Mouse (Mus musculus) heart, embryonic 16.5 days (tissue): ENCODE results near the gene Usp20. TPM values are rescaled to one million over a fixed set of nuclear protein-coding genes. Genes with fewer than 3 reads are reported as not detected.

Experiments
- ATAC-seq: fragments of 200-750 bp; cut with Nextera tagmentation; replicated peaks from 2 replicates; pipeline ENCODE4 v1.8.0; 2017; ENCODE audit warnings: moderate number of reproducible peaks; ENCODE audit not compliant: insufficient read depth, low FRiP score; ENCODE audit errors: extremely low read depth
- H3K27ac ChIP-seq: fragments of 300-500 bp; sonication (generic); 2 replicates; pipeline ENCODE4 v1.5.1; 2014; ENCODE audit warnings: mild to moderate bottlenecking, low read length, control low read depth, moderate library complexity
- H3K27me3 ChIP-seq: fragments of 300-500 bp; sonication (generic); 2 replicates; pipeline ENCODE4 v1.6.1; 2014; ENCODE audit warnings: low read length, mixed read lengths; ENCODE audit not compliant: control insufficient read depth, insufficient read depth
- H3K36me3 ChIP-seq: fragments of 300-500 bp; sonication (generic); 2 replicates; pipeline ENCODE4 v1.6.1; 2014; ENCODE audit not compliant: control insufficient read depth, insufficient read depth
- H3K4me1 ChIP-seq: fragments of 300-500 bp; sonication (generic); 2 replicates; pipeline ENCODE4 v1.6.1; 2014; ENCODE audit warnings: low read length, mixed read lengths; ENCODE audit not compliant: control insufficient read depth, insufficient read depth
- H3K4me2 ChIP-seq: fragments of 300-500 bp; sonication (generic); 2 replicates; pipeline ENCODE4 v1.6.1; 2014; ENCODE audit warnings: low read depth, mild to moderate bottlenecking, control low read depth, low read length
- H3K4me3 ChIP-seq: fragments of 300-500 bp; sonication (generic); 2 replicates; pipeline ENCODE4 v1.5.1; 2014; ENCODE audit warnings: mild to moderate bottlenecking, control low read depth, low read length
- H3K9ac ChIP-seq: fragments of 300-500 bp; sonication (generic); 2 replicates; pipeline ENCODE4 v1.6.1; 2014; ENCODE audit warnings: low read length, control low read depth
- H3K9me3 ChIP-seq: fragments of 300-500 bp; sonication (generic); replicated peaks from 2 replicates; pipeline ENCODE4 v1.6.1; 2016; ENCODE audit warnings: low read length; ENCODE audit not compliant: control insufficient read depth
- WGBS: fragments of 180-500 bp; shearing (Covaris S2); extraction: QIAGEN DNeasy Blood & Tissue Kit; methylation state at CpG from one replicate; pipeline ENCODE4 v1.1.7; 2014; 5-methylcytosine and 5-hydroxymethylcytosine counted together
- polyA plus RNA-seq: library from polyadenylated mRNA; unstranded; fragments of >200 nt; fragmentation: Nextera tagmentation; extraction: Ambion mirVana; gene quantifications from 2 replicates; pipeline ENCODE4 v1.2.1, GENCODE M21; 2015

Gene Usp20
- polyA plus RNA-seq, 1 experiment from 2014 or later = 41.7 TPM

- Histone ChIP-seq H3K4me3 (peak overlapping the region; percentile 78), H3K36me3 (peaks cover 17% of the 10 kb centered on the region), H3K27ac (peak overlapping the region; percentile 85), H3K9me3 (no peaks in the 10 kb centered on the region), H3K27me3 (no peaks in the 10 kb centered on the region), H3K9ac (peak overlapping the region; percentile 87), H3K4me2 (peak overlapping the region; percentile 83), H3K4me1 (peaks cover 20% of the 10 kb centered on the region)
- 28% methylated on average over 5 of the region's 5 CpGs for WGBS
- ATAC-seq = no peak; the same call in 1 of the 2 replicates
Measured at GRCm38 (mm10) chr2:30952457-30952823, 29.6 kb upstream of the Usp20 start.

GRCm38 (mm10) chr2:30952824-30953490, 29.1 kb upstream of the Usp20 start, which contains the start of gene Tor1b:
Gene Tor1b (plus strand): TSS chr2:30952959.
- peak within 1 kb of the TSS; percentile 85 for H3K27ac ChIP-seq
- H3K4me3 ChIP-seq = peak within 1 kb of the TSS; percentile 78
- H3K9me3 ChIP-seq = no peaks in the 10 kb centered on the region
- peaks cover 22% of the 10 kb centered on the region for H3K36me3 ChIP-seq
- peak within 1 kb of the TSS; percentile 87 for H3K9ac ChIP-seq
- whole genome bisulfite sequencing = under 1% methylated on average over 60 of the region's 60 CpGs
- no peaks in the 10 kb centered on the region for H3K27me3 ChIP-seq
- peak; percentile 93 for ATAC-seq
- peaks cover 20% of the 10 kb centered on the region for H3K4me1 ChIP-seq
- peak within 1 kb of the TSS; percentile 83 for H3K4me2 ChIP-seq

DNA sequence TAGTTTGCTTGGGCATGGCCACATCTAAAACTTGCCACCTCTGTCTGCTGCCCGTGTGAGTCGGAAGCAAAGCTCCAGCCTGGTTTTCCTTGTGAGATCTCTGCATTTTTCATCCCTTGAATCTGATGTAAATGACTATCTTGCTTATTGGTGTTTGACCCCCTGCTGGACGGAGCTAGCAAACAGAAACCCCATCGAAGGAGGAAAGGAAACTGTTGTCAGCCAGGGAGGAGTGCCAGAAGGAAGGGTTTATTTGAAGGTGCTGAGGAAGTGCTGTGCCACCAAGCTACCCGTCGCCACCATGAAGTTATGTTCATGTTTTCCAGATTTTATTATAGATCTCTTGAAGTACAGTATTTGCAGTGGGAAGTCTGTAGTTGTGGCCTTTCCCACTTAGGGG, 27.3 kb upstream of the Usp20 start:
- peaks cover 20% of the 10 kb centered on the region for H3K4me1 ChIP-seq
- no peak overlapping the region for H3K4me2 ChIP-seq
- no peak overlapping the region for H3K4me3 ChIP-seq
- H3K27ac ChIP-seq = no peak overlapping the region
- no peak for ATAC-seq
- peaks cover 40% of the 10 kb centered on the region for H3K36me3 ChIP-seq
- H3K27me3 ChIP-seq = no peaks in the 10 kb centered on the region
- H3K9ac ChIP-seq = no peak overlapping the region
- H3K9me3 ChIP-seq = no peaks in the 10 kb centered on the region
- WGBS = 53% methylated on average over 6 of the region's 6 CpGs

DNA sequence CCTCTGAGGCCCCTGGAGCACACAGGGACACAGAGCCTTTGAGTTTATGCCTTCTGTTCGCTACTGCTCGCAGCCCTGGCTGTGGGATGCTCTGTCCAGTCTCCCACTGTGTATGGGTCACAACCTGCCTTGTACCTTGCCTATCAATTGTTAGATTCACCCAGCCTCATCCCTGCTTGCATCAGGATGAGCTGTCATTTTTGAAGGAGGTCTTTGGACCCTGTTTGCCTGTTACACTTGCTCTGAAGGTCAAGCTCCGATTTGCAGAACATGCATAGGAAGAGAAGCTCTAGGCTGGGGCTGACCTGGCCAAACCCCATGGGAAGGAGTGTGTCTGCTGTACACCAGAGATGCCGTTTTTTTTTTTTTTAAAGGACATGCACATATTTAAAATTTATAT, 24.6 kb upstream of the Usp20 start:
- Histone ChIP-seq H3K36me3 (peaks cover 61% of the 10 kb centered on the region), H3K9me3 (no peaks in the 10 kb centered on the region), H3K9ac (no peak overlapping the region), H3K4me3 (no peak overlapping the region), H3K27me3 (no peaks in the 10 kb centered on the region), H3K4me1 (peaks cover 17% of the 10 kb centered on the region), H3K4me2 (no peak overlapping the region), H3K27ac (no peak overlapping the region)
- no peak for ATAC-seq
- WGBS = 80% methylated on average over 4 of the region's 4 CpGs

DNA sequence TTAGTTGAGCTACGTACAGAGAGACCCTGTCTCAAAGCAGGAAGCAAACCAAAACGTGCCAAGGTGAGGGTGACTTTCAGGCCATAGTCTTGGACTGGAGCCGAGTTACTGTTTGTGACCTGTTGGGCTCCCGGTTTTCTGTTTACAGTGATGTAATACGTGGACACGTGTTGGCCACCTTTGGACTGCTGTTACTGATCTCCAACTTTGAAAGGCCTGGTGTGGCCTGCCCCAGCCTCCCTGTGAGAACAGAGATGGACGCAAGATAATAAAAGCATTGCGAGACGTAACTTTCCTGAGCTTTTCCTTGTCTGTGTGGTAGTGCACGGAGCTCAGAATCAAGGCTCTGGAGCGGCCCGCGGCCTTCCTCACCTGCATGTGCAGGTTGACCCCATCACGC, 23.4 kb upstream of the Usp20 start:
- 87% methylated on average over 14 of the region's 14 CpGs for WGBS
- H3K27me3 ChIP-seq = no peaks in the 10 kb centered on the region
- H3K9me3 ChIP-seq = no peaks in the 10 kb centered on the region
- H3K9ac ChIP-seq = no peak overlapping the region
- H3K27ac ChIP-seq = no peak overlapping the region
- no peak overlapping the region for H3K4me3 ChIP-seq
- peaks cover 74% of the 10 kb centered on the region for H3K36me3 ChIP-seq
- peaks cover 13% of the 10 kb centered on the region for H3K4me1 ChIP-seq
- H3K4me2 ChIP-seq = no peak overlapping the region
- ATAC-seq = no peak

GRCm38 (mm10) chr2:30959856-30960255, 22.2 kb upstream of the Usp20 start:
- WGBS = 49% methylated on average over 5 of the region's 5 CpGs
- Histone ChIP-seq H3K36me3 (peaks cover 78% of the 10 kb centered on the region), H3K9me3 (no peaks in the 10 kb centered on the region), H3K27ac (no peak overlapping the region), H3K4me1 (peaks cover 2% of the 10 kb centered on the region), H3K4me2 (no peak overlapping the region), H3K4me3 (no peak overlapping the region), H3K9ac (no peak overlapping the region), H3K27me3 (no peaks in the 10 kb centered on the region)
- ATAC-seq = no peak

GRCm38 (mm10) chr2:30962570-30963254, 19.4 kb upstream of the Usp20 start:
- WGBS = 67% methylated on average over 11 of the region's 11 CpGs
- H3K9me3 ChIP-seq = no peaks in the 10 kb centered on the region
- no peak for ATAC-seq
- H3K4me1 ChIP-seq = peaks cover 11% of the 10 kb centered on the region
- no peak overlapping the region for H3K4me2 ChIP-seq
- no peaks in the 10 kb centered on the region for H3K27me3 ChIP-seq
- H3K4me3 ChIP-seq = no peak overlapping the region
- peaks cover 60% of the 10 kb centered on the region for H3K36me3 ChIP-seq
- no peak overlapping the region for H3K27ac ChIP-seq
- no peak overlapping the region for H3K9ac ChIP-seq

- WGBS = 91% methylated on average over 8 of the region's 8 CpGs
- no peaks in the 10 kb centered on the region for H3K27me3 ChIP-seq
- H3K9ac ChIP-seq = no peak overlapping the region
- peaks cover 11% of the 10 kb centered on the region for H3K4me1 ChIP-seq
- H3K4me3 ChIP-seq = no peak overlapping the region
- H3K36me3 ChIP-seq = peaks cover 35% of the 10 kb centered on the region
- no peaks in the 10 kb centered on the region for H3K9me3 ChIP-seq
- no peak for ATAC-seq
- no peak overlapping the region for H3K4me2 ChIP-seq
- no peak overlapping the region for H3K27ac ChIP-seq
Measured at GRCm38 (mm10) chr2:30965627-30966026, 16.5 kb upstream of the Usp20 start.

DNA sequence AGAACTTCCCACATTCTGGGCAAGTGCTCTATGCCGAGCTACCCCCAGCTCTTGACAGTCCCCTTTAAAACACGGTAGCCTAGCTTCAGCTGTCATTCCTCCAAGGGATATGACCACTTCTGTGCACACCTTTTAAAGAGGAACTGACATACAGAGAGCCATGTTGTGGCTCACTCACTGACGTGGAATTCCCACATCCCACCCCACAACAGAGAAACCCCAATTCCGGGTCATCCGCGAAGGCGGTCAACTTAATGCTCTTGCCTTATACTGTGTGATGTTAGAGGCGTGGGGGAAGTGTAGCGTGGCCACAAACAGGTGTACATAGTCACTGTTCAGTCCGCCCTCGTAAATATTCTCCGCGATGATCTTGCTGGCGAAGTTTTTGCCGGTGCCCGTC, 15.3 kb upstream of the Usp20 start:
- H3K27ac ChIP-seq = no peak overlapping the region
- peaks cover 24% of the 10 kb centered on the region for H3K36me3 ChIP-seq
- peak overlapping the region; percentile 88 for H3K4me3 ChIP-seq
- peak overlapping the region; percentile 99 for H3K4me2 ChIP-seq
- no peaks in the 10 kb centered on the region for H3K27me3 ChIP-seq
- H3K9ac ChIP-seq = peak overlapping the region; percentile 94
- 15% methylated on average over 16 of the region's 16 CpGs for WGBS
- ATAC-seq = no peak
- H3K9me3 ChIP-seq = no peaks in the 10 kb centered on the region
- H3K4me1 ChIP-seq = peaks cover 11% of the 10 kb centered on the region
